Mouse (Mus musculus) liver, embryonic 16.5 days (tissue): Measurements from ENCODE around the gene Fchsd2. TPM values are rescaled to one million over a fixed set of nuclear protein-coding genes. Genes with fewer than 3 reads are reported as not detected.

ENCODE experiments used
- ATAC-seq: fragments of 200-750 bp; cut with Nextera tagmentation; 2 replicates; pipeline ENCODE4 v1.8.0; 2017; ENCODE audit warnings: low read depth, mild to moderate bottlenecking, moderate number of reproducible peaks, moderate library complexity
- H3K27ac ChIP-seq: fragments of 300-500 bp; sonication (generic); 2 replicates; pipeline ENCODE4 v1.5.1; 2014; ENCODE audit warnings: mild to moderate bottlenecking, low read length
- H3K27me3 ChIP-seq: fragments of 300-500 bp; sonication (generic); 2 replicates; pipeline ENCODE4 v1.6.1; 2014; ENCODE audit warnings: low read depth, low read length, mixed read lengths; ENCODE audit not compliant: control insufficient read depth, insufficient read depth
- H3K36me3 ChIP-seq: fragments of 300-500 bp; sonication (generic); 2 replicates; pipeline ENCODE4 v1.6.1; 2014; ENCODE audit warnings: mild to moderate bottlenecking; ENCODE audit not compliant: control insufficient read depth, insufficient read depth
- H3K4me1 ChIP-seq: fragments of 300-500 bp; sonication (generic); 2 replicates; pipeline ENCODE4 v1.6.1; 2014; ENCODE audit warnings: low read depth, low read length, mixed read lengths; ENCODE audit not compliant: control insufficient read depth
- H3K4me2 ChIP-seq: fragments of 300-500 bp; sonication (generic); 2 replicates; pipeline ENCODE4 v1.6.1; 2014; ENCODE audit warnings: low read depth, low read length, mixed read lengths
- H3K4me3 ChIP-seq: fragments of 300-500 bp; sonication (generic); 2 replicates; pipeline ENCODE4 v1.5.1; 2014; ENCODE audit warnings: low read depth, mild to moderate bottlenecking, low read length
- H3K9ac ChIP-seq: fragments of 300-500 bp; sonication (generic); 2 replicates; pipeline ENCODE4 v1.6.1; 2014; ENCODE audit warnings: low read depth, low read length
- H3K9me3 ChIP-seq: fragments of 300-500 bp; sonication (generic); replicated peaks from 2 replicates; pipeline ENCODE4 v1.6.1; 2016; ENCODE audit warnings: low read length; ENCODE audit not compliant: control insufficient read depth
- WGBS: fragments of 180-500 bp; shearing (Covaris S2); extraction: QIAGEN DNeasy Blood & Tissue Kit; methylation state at CpG from one replicate; pipeline ENCODE4 v1.1.7; 2014; ENCODE audit not compliant: insufficient replicate concordance; 5-methylcytosine and 5-hydroxymethylcytosine counted together
- polyA plus RNA-seq: library from polyadenylated mRNA; unstranded; fragments of >200 nt; fragmentation: Nextera tagmentation; extraction: Ambion mirVana; gene quantifications from 2 replicates; pipeline ENCODE4 v1.2.1, GENCODE M21; 2015

Gene Fchsd2
- polyA plus RNA-seq, 1 experiment from 2014 or later = 5.9 TPM

DNA sequence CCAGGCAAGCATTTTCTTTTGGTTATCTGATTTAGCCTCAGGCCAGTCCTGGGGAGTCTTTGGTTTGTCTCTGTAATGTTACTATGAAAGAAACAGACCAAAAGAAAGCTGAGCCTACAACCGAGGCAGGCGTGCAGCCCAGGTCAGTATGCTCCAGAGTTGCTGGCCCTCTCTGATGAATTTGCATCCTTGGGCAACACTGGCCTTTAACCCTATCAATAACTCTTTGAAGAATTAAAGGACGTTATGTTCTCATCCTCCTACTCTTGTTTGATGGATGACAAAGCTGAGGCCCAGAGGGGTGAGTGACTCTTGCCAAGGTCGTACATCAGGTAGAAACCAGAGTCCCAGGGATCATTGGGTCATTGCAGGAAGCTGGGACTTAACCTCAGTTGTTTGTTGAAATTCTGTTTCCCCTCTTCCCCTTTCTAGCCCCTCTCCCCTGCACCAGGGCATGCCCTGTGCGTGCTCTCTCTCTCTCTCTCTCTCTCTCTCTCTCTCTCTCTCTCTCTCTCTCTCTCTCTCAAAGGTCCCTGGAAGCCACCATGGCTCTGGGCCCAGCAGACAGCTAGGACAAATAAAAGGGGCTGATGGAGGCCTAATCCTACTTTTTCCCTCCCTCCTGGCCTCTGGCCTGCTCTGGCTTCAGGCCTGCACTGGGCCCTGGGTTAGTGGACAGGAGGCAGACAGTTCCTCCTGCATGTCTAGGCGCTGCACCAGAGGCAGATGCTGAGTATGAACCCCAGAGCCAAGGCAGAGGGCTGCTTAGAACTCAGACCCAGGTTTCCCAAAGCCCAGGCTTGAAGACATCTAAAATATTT, 231.7 kb downstream of the Fchsd2 start:
- H3K9me3 ChIP-seq = no peaks in the 10 kb centered on the region
- H3K4me2 ChIP-seq = peak overlapping the region; percentile 93
- WGBS = 47% methylated on average over 6 of the region's 6 CpGs
- no peaks in the 10 kb centered on the region; the same call in 1 of the 2 replicates for H3K36me3 ChIP-seq
- H3K9ac ChIP-seq = no peak overlapping the region
- peak; percentile 39 for ATAC-seq
- no peaks in the 10 kb centered on the region for H3K27me3 ChIP-seq
- peak overlapping the region; percentile 86 for H3K27ac ChIP-seq
- no peak overlapping the region; the same call in 1 of the 2 replicates for H3K4me3 ChIP-seq
- peaks cover 46% of the 10 kb centered on the region for H3K4me1 ChIP-seq

DNA sequence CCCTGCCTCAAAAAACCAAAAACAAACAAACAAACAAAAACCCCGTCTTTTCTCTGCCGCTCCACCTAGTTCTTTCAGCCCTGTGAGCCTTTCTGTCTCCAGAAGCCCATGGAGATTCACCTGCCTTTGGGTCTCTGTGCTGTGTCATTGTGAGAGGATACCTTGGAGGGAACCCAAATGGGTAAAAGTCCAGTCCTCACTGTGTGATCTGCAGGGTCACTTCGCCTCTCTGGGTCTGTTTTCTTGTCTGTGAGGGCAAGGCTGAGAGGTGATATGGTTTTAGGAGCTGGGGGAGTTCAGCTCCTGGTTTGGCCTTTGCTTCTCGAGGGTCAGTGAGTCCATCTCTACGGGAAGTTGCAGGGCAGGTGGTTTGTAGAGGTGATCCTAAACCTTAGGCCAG, 233.3 kb downstream of the Fchsd2 start:
- H3K9ac ChIP-seq = no peak overlapping the region
- H3K4me1 ChIP-seq = peaks cover 31% of the 10 kb centered on the region

DNA sequence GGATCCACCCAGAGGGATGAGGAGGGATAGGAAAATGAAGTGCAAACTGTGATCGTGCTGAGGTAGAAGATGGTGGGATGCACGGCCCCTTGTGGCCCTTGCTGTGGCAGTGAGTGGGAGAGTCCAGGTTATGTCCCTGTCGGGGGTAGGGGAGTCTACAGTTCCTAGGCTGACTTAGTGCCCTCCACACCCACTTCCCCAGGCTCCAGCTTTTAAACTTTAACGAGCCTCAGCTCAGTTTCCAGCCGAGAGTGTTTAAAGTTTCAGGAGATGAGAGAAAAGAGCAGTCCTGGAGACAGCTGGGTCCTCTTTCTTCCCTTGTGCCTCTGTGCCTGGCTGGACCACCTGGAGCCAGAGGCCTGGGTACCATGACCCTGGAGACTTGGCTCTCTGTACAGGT, 234.6 kb downstream of the Fchsd2 start:
- no peaks in the 10 kb centered on the region; the same call in 1 of the 2 replicates for H3K36me3 ChIP-seq
- no peak for ATAC-seq
- peak overlapping the region; percentile 4; the same call in 1 of the 2 replicates for H3K4me2 ChIP-seq
- H3K4me3 ChIP-seq = no peak overlapping the region
- 69% methylated on average over 5 of the region's 5 CpGs for WGBS
- peaks cover 32% of the 10 kb centered on the region for H3K4me1 ChIP-seq
- no peaks in the 10 kb centered on the region for H3K9me3 ChIP-seq
- no peak overlapping the region for H3K27ac ChIP-seq
- H3K9ac ChIP-seq = peak overlapping the region; percentile 9; the same call in 1 of the 2 replicates
- H3K27me3 ChIP-seq = no peaks in the 10 kb centered on the region

More for the DNA sequence above, 233.3 kb downstream of the Fchsd2 start:
- no peaks in the 10 kb centered on the region for H3K9me3 ChIP-seq
- no peak overlapping the region for H3K4me3 ChIP-seq
- peak overlapping the region; percentile 33 for H3K27ac ChIP-seq
- no peaks in the 10 kb centered on the region for H3K27me3 ChIP-seq
- no peaks in the 10 kb centered on the region; the same call in 1 of the 2 replicates for H3K36me3 ChIP-seq
- no peak for ATAC-seq
- WGBS = 61% methylated on average over 5 of the region's 5 CpGs
- H3K4me2 ChIP-seq = peak overlapping the region; percentile 10; the same call in 1 of the 2 replicates

DNA sequence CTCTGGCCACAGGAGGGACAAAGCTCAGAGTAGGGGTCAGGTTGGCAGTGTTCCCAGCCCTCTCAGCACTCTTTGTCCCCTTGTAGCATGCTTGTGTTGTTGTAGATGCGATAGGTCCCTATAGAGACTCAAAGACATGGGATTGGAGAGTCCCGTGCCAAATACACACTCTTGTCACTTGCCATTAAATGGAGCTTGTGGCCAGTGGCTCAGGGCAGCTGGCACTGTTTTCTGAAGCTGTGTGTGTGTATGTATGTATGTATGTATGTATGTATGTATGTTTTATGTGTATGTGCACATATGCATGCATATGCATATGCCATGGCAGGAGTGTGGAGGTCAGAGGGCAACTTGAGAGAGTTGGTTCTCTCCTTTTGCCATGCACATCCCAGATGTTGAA, 235.1 kb downstream of the Fchsd2 start:
- peaks cover 28% of the 10 kb centered on the region for H3K4me1 ChIP-seq
- peak overlapping the region; percentile 9; the same call in 1 of the 2 replicates for H3K9ac ChIP-seq
- 0 out of 2 replicates have a peak overlapping the region, but pooled peaks have one; percentile 4 for H3K4me2 ChIP-seq
- no peaks in the 10 kb centered on the region; the same call in 1 of the 2 replicates for H3K36me3 ChIP-seq
- no peak overlapping the region for H3K4me3 ChIP-seq
- no peak overlapping the region for H3K27ac ChIP-seq
- H3K27me3 ChIP-seq = no peaks in the 10 kb centered on the region
- ATAC-seq = no peak
- 64% methylated on average over 2 of the region's 2 CpGs for WGBS
- no peaks in the 10 kb centered on the region for H3K9me3 ChIP-seq

DNA sequence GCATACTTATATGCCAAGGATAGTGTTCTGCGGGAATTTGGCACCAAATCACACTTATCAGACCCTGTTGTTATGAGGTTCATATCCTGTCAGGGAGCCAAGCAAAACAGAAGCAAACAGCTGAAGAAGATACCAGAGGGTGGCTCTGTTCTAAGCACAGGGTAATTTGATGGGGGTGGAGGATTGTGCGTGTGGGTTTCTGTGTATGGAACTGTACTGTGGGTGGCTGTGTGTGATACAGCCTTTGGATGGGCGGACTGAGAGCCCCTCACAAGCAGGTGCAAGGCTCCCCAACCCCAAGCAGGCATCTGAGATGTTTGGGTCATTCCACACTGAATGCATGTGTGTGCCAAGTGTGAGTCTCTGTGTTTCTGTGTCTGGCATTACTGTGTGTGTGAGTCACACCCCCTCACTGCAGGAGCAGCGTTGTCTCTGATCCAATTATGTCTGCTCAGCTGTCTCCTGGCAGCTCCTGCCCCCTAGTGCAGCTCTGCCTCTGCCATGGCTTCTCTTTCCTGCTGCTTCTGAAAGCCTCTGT, 236.0 kb downstream of the Fchsd2 start:
- H3K27me3 ChIP-seq = no peaks in the 10 kb centered on the region
- H3K9ac ChIP-seq = no peak overlapping the region
- no peak overlapping the region for H3K4me3 ChIP-seq
- 57% methylated on average over 4 of the region's 4 CpGs for WGBS
- no peaks in the 10 kb centered on the region for H3K9me3 ChIP-seq
- peaks cover 19% of the 10 kb centered on the region for H3K4me1 ChIP-seq
- no peak overlapping the region for H3K4me2 ChIP-seq
- ATAC-seq = no peak
- no peak overlapping the region for H3K27ac ChIP-seq
- H3K36me3 ChIP-seq = no peaks in the 10 kb centered on the region; the same call in 1 of the 2 replicates

DNA sequence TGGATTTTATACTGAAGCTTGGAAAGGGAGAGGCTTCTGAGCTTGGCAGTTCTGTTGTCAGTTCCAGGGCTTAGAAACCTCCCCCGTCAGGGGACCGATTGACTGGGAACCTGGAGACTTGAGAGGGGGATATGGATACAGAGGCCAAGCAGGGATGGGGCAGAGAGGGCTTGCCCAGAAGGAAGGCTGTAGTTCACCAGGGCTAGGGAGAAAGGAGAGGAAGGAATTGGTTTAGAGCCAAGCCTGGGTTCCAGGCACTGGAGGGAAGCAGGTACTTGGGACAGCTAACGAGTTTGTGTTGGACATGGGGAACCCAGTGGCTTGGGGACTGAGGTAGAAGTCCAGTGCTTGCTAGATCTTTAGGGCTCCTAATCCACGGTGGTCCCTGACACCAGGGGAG, 236.9 kb downstream of the Fchsd2 start:
- Histone ChIP-seq H3K4me1 (peaks cover 15% of the 10 kb centered on the region), H3K4me2 (no peak overlapping the region), H3K36me3 (no peaks in the 10 kb centered on the region), H3K4me3 (no peak overlapping the region), H3K9me3 (no peaks in the 10 kb centered on the region), H3K9ac (no peak overlapping the region), H3K27me3 (no peaks in the 10 kb centered on the region), H3K27ac (no peak overlapping the region)
- WGBS = 61% methylated on average over 4 of the region's 4 CpGs
- ATAC-seq = no peak

DNA sequence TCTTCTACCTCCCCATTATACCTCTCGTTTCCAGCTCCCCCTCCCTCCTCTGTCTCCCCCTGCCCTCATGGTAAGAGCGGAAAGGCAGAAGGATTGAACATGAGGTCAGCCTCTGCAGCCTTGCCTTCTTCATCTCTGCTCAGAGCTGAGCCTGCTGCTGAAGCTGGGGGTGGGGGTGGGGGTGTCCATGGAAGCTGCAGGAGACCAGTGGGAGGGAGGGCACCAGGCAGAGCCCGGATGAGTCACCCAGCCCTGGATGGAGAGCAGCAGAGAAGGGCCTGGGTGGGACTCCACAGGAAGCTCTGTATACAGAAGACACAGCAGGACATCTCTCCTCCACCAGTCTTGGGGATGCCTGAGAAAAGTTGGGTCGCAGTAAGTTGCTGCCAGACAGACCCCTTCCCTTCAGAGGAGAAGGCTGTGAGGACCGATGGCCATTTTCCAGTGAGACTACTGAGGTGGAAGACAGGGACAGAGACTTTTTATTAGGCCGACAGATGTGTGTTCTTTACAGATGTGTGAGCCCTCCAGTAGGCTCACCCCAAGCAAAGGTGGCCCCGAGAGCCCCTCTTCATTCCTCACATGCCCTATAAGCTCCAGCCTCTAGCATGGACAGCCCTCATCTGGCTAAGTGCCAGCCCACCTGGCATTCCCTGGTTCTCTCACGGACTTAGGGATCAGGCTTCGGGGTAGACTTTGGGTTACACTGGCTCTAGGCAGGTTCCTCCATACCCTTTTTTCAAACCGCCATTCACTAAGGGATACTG, 237.6 kb downstream of the Fchsd2 start:
- no peak overlapping the region for H3K4me3 ChIP-seq
- H3K27ac ChIP-seq = no peak overlapping the region
- H3K9me3 ChIP-seq = no peaks in the 10 kb centered on the region
- WGBS = 70% methylated on average over 10 of the region's 10 CpGs
- no peaks in the 10 kb centered on the region for H3K27me3 ChIP-seq
- peaks cover 18% of the 10 kb centered on the region for H3K4me1 ChIP-seq
- no peak overlapping the region for H3K4me2 ChIP-seq
- H3K9ac ChIP-seq = no peak overlapping the region
- H3K36me3 ChIP-seq = no peaks in the 10 kb centered on the region
- ATAC-seq = no peak

DNA sequence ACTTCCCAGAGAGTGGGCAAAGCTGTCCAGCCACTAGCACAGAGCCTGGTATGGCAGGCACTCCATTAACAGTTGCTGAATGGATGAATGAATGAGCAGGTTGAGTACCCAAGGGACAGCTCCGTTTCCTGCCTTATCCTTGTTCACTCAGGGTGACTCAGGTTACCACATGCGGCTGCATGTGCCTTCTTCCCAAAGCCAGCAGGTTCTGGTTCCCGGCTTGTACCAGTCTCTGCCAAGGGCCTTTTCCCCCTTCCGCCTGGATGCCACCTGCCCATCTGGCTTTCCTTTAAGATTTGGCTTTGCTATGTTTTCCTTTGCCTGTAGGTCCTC, 238.1 kb downstream of the Fchsd2 start:
- no peak overlapping the region for H3K4me3 ChIP-seq
- H3K36me3 ChIP-seq = no peaks in the 10 kb centered on the region
- no peak overlapping the region for H3K27ac ChIP-seq
- no peak overlapping the region for H3K4me2 ChIP-seq
- no peak overlapping the region for H3K9ac ChIP-seq
- no peaks in the 10 kb centered on the region for H3K27me3 ChIP-seq
- no peaks in the 10 kb centered on the region for H3K9me3 ChIP-seq
- 73% methylated on average over 4 of the region's 4 CpGs for WGBS
- peaks cover 23% of the 10 kb centered on the region for H3K4me1 ChIP-seq
- no peak for ATAC-seq
